Mouse (Mus musculus) cortical plate, adult 2 months (tissue): ENCODE data around the gene Creb1.

Source experiments
- CTCF ChIP-seq: fragments of 200-500 bp; IDR thresholded peaks from 2 replicates; pipeline ENCODE4 v1.5.1; 2011; ENCODE audit warnings: mild to moderate bottlenecking, control low read depth, low read length; ENCODE audit not compliant: insufficient read depth; ENCODE audit errors: extremely low read depth
- POLR2A ChIP-seq: fragments of 200-500 bp; IDR thresholded peaks from 2 replicates; pipeline ENCODE4 v1.6.1; 2011; ENCODE audit warnings: mild to moderate bottlenecking, low read length, control low read depth; ENCODE audit not compliant: insufficient read depth; ENCODE audit errors: extremely low read depth

- TF ChIP-seq POLR2A, result no peak
- no peak for TF ChIP-seq CTCF
These were observed 76.7 kb downstream of the Creb1 start for GRCm38 (mm10) chr1:64609145-64609544.
